Mouse (Mus musculus): ENCODE results near the gene Abhd17b. TPM values are rescaled to one million over a fixed set of nuclear protein-coding genes. Genes with fewer than 3 reads are reported as not detected.

Gene Abhd17b
- 11.9 and 12.6 TPM in 2 replicates for polyA plus RNA-seq (2012; rRNA removed)

DNA sequence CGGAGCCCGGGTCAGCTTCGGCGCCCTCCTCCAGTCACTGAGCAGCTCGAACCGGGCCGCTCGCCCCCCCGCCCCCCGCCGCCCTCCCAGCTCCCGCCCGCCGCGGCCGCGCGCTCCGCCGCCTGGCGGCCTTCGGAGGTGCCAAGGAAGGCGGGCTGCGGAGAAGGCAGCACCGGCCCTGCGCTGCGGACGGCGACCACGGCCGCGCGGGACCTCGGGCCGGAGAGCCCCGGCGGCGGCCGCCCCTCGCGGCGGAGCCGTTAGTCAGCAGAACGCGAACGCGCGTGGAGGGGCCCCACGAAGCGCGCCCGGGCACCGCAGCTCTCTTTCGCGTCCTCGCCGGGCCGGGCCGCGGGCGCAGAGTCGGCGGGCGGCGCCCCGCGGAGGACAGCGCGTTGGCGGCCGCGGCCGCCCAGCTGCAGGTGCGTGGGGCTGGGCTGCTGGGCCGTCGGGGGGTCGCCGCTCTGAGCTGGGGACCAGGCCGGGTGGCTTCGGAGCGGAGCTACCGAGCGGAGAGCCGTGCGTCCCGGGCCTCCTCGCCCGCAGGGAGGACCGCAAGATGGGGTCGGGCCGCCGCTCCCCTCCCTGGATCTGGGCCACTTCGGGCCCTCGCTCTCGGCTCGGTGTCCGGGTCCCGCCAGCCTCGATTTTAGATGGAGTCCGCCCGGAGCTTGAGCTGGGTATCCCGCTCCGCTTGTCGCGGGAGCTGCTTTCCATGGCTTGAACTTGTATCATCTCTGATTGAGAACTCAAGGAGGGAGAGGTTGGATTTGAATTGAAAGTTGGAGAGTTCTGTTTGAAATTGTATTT, at the start of gene Abhd17b:
Gene Abhd17b, plus strand, starts transcription at position 14 of the 810 bp plus-strand sequence.
- Histone ChIP-seq H3K4me3 (replicated peaks; ENCODE audit: extremely low read depth, low read depth, low read length) (peak within 1 kb of the TSS; percentile 63), H3K4me1 (ENCODE audit: control insufficient read depth, insufficient read depth, low read length) (peaks cover 11% of the 10 kb centered on the region)
- DNase-seq = peak; percentile 69
- under 1% methylated on average over 105 of the region's 105 CpGs for WGBS
- TF ChIP-seq POLR2A (IDR thresholded peaks at IDR 0.05; ENCODE audit: borderline replicate concordance, extremely low read depth, low read depth, low read length) (no peak), CTCF (IDR thresholded peaks at IDR 0.05; ENCODE audit: insufficient read depth, low read length) (no peak)

DNA sequence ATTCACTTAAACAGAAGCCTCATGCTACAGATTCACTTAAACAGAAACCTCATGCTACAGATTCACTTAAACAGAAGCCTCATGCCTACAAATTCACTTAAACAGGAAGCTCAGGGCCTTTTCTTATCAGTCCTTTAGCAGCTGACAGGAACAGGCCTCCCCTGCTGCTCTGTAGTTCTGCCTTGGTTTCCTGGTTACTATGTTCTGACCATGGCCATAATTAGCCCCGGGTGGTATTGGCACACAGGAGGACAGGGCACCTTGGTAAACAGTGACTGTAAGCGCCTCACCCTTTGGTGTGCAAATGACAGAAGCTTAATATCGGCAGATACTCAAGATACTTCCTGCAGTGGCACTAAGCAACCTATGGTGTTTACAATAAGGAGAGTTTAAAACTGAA, 49.1 kb upstream of the Abhd17b start:
- no peak for TF ChIP-seq CTCF (IDR thresholded peaks at IDR 0.05; ENCODE audit: insufficient read depth, low read length)
- TF ChIP-seq POLR2A (IDR thresholded peaks at IDR 0.05; ENCODE audit: borderline replicate concordance, extremely low read depth, low read depth, low read length) = no peak
- WGBS = 16% methylated on average over 3 of the region's 3 CpGs
- peaks cover 2% of the 10 kb centered on the region; the same call in 1 of the 2 replicates for H3K4me1 ChIP-seq (ENCODE audit: control insufficient read depth, insufficient read depth, low read length)
- no peak overlapping the region for H3K4me3 ChIP-seq (replicated peaks; ENCODE audit: extremely low read depth, low read depth, low read length)
- DNase-seq = no peak

DNA sequence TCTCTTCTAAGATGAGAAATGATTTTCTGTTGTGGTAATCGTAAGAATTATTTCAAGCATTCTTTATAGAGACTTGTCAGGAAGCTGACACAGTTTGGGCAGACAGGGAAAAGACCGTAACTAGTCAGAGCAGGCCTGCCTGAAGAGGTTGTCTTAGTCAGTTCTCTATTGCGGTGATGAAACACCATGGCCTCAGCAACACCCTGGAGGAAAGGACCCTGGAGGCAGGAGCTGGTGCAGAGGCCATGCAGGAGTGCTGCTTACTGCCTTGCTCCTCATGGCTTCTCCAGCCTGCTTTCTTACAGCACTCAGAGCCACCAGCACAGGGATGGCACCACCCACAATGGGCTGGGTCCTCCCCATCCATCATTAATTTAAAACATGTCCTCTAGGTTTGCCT, 47.7 kb upstream of the Abhd17b start:
- H3K4me1 ChIP-seq (ENCODE audit: control insufficient read depth, insufficient read depth, low read length) = peaks cover 2% of the 10 kb centered on the region; the same call in 1 of the 2 replicates
- no peak for DNase-seq
- 79% methylated on average over 3 of the region's 3 CpGs for WGBS
- TF ChIP-seq POLR2A (IDR thresholded peaks at IDR 0.05; ENCODE audit: borderline replicate concordance, extremely low read depth, low read depth, low read length) = no peak
- no peak for TF ChIP-seq CTCF (IDR thresholded peaks at IDR 0.05; ENCODE audit: insufficient read depth, low read length)
- no peak overlapping the region for H3K4me3 ChIP-seq (replicated peaks; ENCODE audit: extremely low read depth, low read depth, low read length)

DNA sequence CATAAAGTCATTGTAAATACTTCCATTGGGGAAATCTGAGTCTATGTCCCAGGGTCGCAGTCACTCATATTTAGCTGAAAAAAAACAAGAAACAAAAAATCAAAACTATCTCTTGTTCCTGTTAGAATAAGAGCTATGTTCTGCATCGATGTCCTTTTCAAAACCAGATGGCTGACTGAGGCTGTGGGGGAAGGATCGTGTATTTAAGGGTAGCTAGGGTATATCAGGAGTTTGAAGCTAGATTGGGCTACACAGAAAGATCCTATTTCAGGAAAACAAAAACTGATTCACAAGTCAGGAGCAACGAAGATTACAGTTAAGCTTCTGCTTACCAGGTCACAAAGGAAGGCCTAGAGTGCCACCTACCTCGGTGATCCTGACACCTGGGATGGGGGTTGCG, 42.7 kb upstream of the Abhd17b start:
- H3K4me1 ChIP-seq (ENCODE audit: control insufficient read depth, insufficient read depth, low read length) = peaks cover 2% of the 10 kb centered on the region; the same call in 1 of the 2 replicates
- no peak for DNase-seq
- 81% methylated on average over 6 of the region's 6 CpGs for WGBS
- no peak overlapping the region for H3K4me3 ChIP-seq (replicated peaks; ENCODE audit: extremely low read depth, low read depth, low read length)
- TF ChIP-seq POLR2A (IDR thresholded peaks at IDR 0.05; ENCODE audit: borderline replicate concordance, extremely low read depth, low read depth, low read length) (no peak), CTCF (IDR thresholded peaks at IDR 0.05; ENCODE audit: insufficient read depth, low read length) (no peak)

DNA sequence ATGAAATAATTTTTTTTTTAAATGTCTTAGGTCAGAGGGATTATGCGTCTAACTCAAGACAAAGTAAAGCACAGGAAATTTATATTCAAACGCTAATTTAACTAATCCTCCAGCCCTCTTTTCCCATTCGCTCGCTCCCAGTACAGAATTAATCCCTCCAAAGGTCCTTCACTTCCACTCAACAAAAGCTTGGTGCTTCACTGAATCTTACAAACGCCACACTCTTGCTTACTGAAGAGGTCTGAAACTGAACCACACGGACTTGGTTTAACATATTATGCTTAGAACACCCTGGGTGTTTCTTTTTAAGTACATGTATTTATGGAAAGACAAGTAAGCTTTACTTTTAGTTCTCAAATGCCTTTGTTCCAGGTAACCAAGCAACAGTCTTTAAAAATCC, 41.7 kb upstream of the Abhd17b start:
- DNase-seq = no peak
- 72% methylated on average over 6 of the region's 6 CpGs for WGBS
- TF ChIP-seq POLR2A (IDR thresholded peaks at IDR 0.05; ENCODE audit: borderline replicate concordance, extremely low read depth, low read depth, low read length) (no peak), CTCF (IDR thresholded peaks at IDR 0.05; ENCODE audit: insufficient read depth, low read length) (no peak)
- Histone ChIP-seq H3K4me3 (replicated peaks; ENCODE audit: extremely low read depth, low read depth, low read length) (no peak overlapping the region), H3K4me1 (ENCODE audit: control insufficient read depth, insufficient read depth, low read length) (no peaks in the 10 kb centered on the region; the same call in 1 of the 2 replicates)

DNA sequence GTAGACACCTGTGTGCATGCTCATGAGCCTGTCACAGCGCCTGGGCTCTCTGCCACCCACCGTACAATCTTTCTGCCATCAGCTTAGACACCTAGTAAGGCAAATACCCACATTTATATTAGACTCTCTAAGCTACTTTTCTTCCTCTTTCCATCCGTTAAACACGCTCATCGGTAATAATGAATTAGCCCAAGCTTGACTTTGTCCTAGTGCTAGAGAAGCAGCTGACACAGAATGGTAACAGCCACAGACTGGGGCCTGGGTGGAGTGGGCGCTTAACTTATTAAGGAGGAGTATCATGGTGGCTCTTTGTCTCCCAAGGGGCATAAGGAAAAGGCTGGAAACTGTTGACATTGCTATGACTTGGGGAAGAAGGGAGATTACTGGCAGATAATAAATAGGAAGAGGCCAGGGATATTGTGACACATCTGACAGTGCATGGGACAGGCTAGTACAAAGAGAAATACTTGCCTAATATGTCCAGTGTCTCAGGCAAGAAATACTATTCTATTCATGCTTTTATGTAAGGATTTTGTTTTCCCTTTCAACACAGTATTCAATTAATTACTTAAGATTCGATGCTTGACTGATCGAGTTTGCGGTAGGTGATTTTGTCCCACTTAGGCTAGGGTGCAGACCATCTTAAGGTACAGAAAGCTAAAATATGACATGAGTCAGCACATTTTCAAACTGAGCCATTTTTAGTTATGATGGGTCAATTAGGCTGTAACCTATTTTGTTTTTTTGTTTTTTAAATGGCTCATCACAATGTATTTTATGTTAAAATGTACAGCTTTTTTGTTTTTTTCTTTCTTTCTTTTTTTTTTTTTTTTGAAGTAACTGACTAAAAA, 41.0 kb upstream of the Abhd17b start:
- TF ChIP-seq POLR2A (IDR thresholded peaks at IDR 0.05; ENCODE audit: borderline replicate concordance, extremely low read depth, low read depth, low read length) = no peak
- no peak for TF ChIP-seq CTCF (IDR thresholded peaks at IDR 0.05; ENCODE audit: insufficient read depth, low read length)
- Histone ChIP-seq H3K4me3 (replicated peaks; ENCODE audit: extremely low read depth, low read depth, low read length) (no peak overlapping the region), H3K4me1 (ENCODE audit: control insufficient read depth, insufficient read depth, low read length) (no peaks in the 10 kb centered on the region; the same call in 1 of the 2 replicates)
- 84% methylated on average over 9 of the region's 9 CpGs for WGBS
- no peak for DNase-seq

DNA sequence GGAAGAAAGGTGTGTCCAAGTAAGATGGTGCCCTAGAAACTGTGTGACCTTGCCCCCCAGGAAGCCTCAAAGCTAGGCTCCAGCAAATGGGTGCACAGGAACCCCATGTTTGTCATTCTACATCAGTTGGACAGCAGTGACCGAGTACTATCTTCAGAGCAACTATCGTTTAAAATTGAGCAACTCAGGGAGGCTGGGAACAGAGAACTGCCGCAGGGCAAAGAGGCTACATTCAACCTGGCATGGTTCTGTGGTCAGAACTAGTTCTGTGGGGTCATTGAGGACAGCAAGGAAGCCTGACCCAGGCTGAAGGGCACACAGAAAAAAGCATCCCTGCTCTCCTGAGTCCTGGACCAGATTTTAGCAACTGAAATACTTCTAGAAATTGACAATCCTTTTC, 37.2 kb upstream of the Abhd17b start:
- Histone ChIP-seq H3K4me3 (replicated peaks; ENCODE audit: extremely low read depth, low read depth, low read length) (no peak overlapping the region), H3K4me1 (ENCODE audit: control insufficient read depth, insufficient read depth, low read length) (no peaks in the 10 kb centered on the region; the same call in 1 of the 2 replicates)
- TF ChIP-seq POLR2A (IDR thresholded peaks at IDR 0.05; ENCODE audit: borderline replicate concordance, extremely low read depth, low read depth, low read length) = no peak
- no peak for TF ChIP-seq CTCF (IDR thresholded peaks at IDR 0.05; ENCODE audit: insufficient read depth, low read length)
- WGBS = 69% methylated on average over 3 of the region's 3 CpGs
- DNase-seq = no peak

DNA sequence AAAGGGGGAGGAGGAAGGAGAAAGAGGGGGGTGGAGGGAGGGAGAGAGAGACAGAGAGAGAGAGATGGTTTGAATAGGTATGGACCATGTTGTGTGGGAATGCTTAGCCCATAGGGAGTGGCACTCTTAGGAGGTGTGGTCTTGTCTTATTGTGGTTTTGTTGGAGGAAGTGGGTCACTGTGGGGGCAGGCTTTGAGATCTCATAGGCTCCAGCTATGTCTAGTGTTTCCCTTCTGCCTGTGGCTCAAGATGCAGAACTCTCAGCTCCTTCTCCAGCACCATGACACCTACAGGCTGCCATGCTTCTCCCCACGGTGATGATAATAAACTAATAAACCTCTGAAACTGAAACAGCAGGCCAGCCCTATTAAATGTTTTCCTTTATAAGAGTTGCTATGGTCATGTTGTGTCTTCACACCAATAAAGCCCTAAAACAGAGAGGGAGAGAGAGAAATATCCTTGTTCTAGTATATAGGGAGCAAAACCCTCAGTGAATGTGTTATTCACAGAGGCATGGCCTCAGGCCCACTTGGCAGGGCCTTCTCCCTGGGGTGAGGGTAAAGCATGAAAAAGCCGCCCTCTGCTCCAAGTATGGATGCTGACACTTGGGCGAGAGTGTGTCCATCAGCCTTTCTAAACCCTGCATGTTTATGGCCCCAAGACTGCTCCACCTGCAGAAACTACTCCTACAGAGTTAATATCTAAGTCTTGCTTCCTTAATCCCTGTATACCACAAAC, 29.4 kb upstream of the Abhd17b start:
- H3K4me1 ChIP-seq (ENCODE audit: control insufficient read depth, insufficient read depth, low read length) = peaks cover 2% of the 10 kb centered on the region; the same call in 1 of the 2 replicates
- TF ChIP-seq CTCF (IDR thresholded peaks at IDR 0.05; ENCODE audit: insufficient read depth, low read length) (no peak), POLR2A (IDR thresholded peaks at IDR 0.05; ENCODE audit: borderline replicate concordance, extremely low read depth, low read depth, low read length) (no peak)
- 74% methylated on average over 3 of the region's 3 CpGs for WGBS
- no peak for DNase-seq
- H3K4me3 ChIP-seq (replicated peaks; ENCODE audit: extremely low read depth, low read depth, low read length) = no peak overlapping the region

DNA sequence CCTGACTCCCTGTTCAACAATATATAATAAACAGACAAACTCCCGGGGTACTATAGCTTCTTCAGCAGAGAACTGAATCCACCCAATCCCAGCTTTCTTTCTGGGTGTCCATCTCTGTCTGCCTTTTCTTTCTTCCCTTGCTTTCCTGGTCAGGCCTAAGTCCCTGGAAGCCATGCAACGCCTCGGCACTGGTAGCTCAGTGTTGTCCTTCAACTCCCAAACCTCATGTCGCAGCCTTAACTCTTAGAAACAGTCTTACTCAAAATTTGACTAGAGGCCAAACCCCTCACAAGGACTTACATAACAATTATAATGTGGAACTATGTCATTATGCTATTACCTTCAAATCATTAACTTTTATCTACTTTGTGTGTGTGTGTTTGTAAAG, 28.8 kb upstream of the Abhd17b start:
- Histone ChIP-seq H3K4me1 (ENCODE audit: control insufficient read depth, insufficient read depth, low read length) (peaks cover 2% of the 10 kb centered on the region; the same call in 1 of the 2 replicates), H3K4me3 (replicated peaks; ENCODE audit: extremely low read depth, low read depth, low read length) (no peak overlapping the region)
- TF ChIP-seq POLR2A (IDR thresholded peaks at IDR 0.05; ENCODE audit: borderline replicate concordance, extremely low read depth, low read depth, low read length) (no peak), CTCF (IDR thresholded peaks at IDR 0.05; ENCODE audit: insufficient read depth, low read length) (no peak)
- DNase-seq = no peak
- WGBS = 76% methylated on average over 4 of the region's 4 CpGs
